Mouse (Mus musculus): ENCODE data around the gene Mrpl22. TPM values are rescaled to one million over a fixed set of nuclear protein-coding genes. Genes with fewer than 3 reads are reported as not detected.
"Not testable (repeated sequence)": the region's sequence is repeated elsewhere in the genome, so short reads cannot be mapped to it uniquely, and the experiment has no call there.

Gene Mrpl22
- polyA plus RNA-seq, 1 experiment from 2014 or later, result 90.1 TPM

- no peak for TF ChIP-seq CTCF (IDR thresholded peaks at IDR 0.05; ENCODE audit: low read depth)
- WGBS, result 73% methylated on average over 5 of the region's 5 CpGs
- Histone ChIP-seq H3K27ac (ENCODE audit: low read depth, low read length) (no peak overlapping the region), H3K9ac (ENCODE audit: low read depth, low read length) (no peak overlapping the region), H3K4me2 (replicated peaks; ENCODE audit: low read depth) (peak overlapping the region; percentile 72), H3K9me3 (ENCODE audit: control insufficient read depth) (no peaks in the 10 kb centered on the region), H3K4me3 (ENCODE audit: low read depth, low read length) (peak overlapping the region; percentile 54), H3K4me1 (replicated peaks; ENCODE audit: control insufficient read depth, insufficient read depth, low read length) (0 out of 2 replicates have a peak, but pooled peaks cover 6% of the 10 kb centered on the region), H3K36me3 (ENCODE audit: control insufficient read depth, insufficient read depth) (peaks cover 8% of the 10 kb centered on the region), H3K27me3 (replicated peaks; ENCODE audit: control insufficient read depth, insufficient read depth, low read length) (no peaks in the 10 kb centered on the region)
- ATAC-seq, result no peak
Measured at GRCm38 (mm10) chr11:58215814-58216213, 44.4 kb downstream of the Mrpl22 start.

DNA sequence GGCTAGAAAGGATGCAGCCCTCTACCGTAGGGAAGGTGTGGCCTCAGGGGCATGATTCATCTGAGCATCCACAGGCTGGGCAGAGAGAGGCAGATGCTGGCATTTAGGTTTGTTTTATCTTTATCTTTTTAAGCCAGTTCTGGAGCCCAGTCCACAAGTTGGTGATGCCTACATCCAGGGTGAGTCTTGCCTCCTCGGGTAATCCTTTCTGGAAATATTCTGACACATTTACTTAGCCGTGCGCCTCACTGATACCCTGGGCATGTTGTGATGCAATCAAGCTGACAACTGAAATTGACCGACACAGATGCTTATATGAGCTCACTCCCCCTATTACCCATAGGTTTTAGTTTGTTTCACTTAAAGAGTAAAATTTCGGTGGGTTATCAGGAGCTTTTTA, 45.4 kb downstream of the Mrpl22 start:
- ATAC-seq, result no peak
- Histone ChIP-seq H3K4me2 (replicated peaks; ENCODE audit: low read depth) (no peak overlapping the region), H3K9me3 (ENCODE audit: control insufficient read depth) (no peaks in the 10 kb centered on the region), H3K27ac (ENCODE audit: low read depth, low read length) (no peak overlapping the region), H3K36me3 (ENCODE audit: control insufficient read depth, insufficient read depth) (peaks cover 10% of the 10 kb centered on the region), H3K4me3 (ENCODE audit: low read depth, low read length) (no peak overlapping the region), H3K27me3 (replicated peaks; ENCODE audit: control insufficient read depth, insufficient read depth, low read length) (no peaks in the 10 kb centered on the region), H3K4me1 (replicated peaks; ENCODE audit: control insufficient read depth, insufficient read depth, low read length) (no peaks in the 10 kb centered on the region), H3K9ac (ENCODE audit: low read depth, low read length) (no peak overlapping the region)
- 67% methylated on average over 6 of the region's 6 CpGs for WGBS
- TF ChIP-seq CTCF (IDR thresholded peaks at IDR 0.05; ENCODE audit: low read depth), result no peak

DNA sequence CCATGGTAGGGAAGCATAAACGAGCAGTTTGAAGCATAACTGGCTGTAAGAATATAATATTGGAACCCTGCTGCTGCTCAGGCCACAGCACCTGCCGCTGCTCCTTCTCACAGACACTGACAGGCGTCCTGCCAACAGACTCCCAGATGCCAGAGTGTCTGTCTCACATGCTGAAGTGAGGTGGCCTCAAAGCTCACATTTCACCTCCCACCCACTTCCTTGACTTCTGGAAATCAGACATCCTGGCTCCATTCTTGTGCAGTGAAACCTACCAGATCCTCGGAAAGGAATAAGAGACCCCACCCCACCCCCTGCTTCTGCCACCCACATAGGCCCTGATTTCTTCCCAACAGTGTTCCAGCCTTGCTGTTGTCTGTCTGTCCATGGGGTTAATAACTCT, 52.3 kb downstream of the Mrpl22 start:
- H3K27ac ChIP-seq (ENCODE audit: low read depth, low read length), result no peak overlapping the region
- no peaks in the 10 kb centered on the region for H3K9me3 ChIP-seq (ENCODE audit: control insufficient read depth)
- H3K4me2 ChIP-seq (replicated peaks; ENCODE audit: low read depth), result no peak overlapping the region
- no peak overlapping the region for H3K4me3 ChIP-seq (ENCODE audit: low read depth, low read length)
- no peak overlapping the region for H3K9ac ChIP-seq (ENCODE audit: low read depth, low read length)
- H3K4me1 ChIP-seq (replicated peaks; ENCODE audit: control insufficient read depth, insufficient read depth, low read length), result no peaks in the 10 kb centered on the region; the same call in 1 of the 2 replicates
- no peak for TF ChIP-seq CTCF (IDR thresholded peaks at IDR 0.05; ENCODE audit: low read depth)
- ATAC-seq, result no peak
- H3K27me3 ChIP-seq (replicated peaks; ENCODE audit: control insufficient read depth, insufficient read depth, low read length), result no peaks in the 10 kb centered on the region
- peaks cover 10% of the 10 kb centered on the region for H3K36me3 ChIP-seq (ENCODE audit: control insufficient read depth, insufficient read depth)
- WGBS, result 50% methylated on average over 4 of the region's 4 CpGs

DNA sequence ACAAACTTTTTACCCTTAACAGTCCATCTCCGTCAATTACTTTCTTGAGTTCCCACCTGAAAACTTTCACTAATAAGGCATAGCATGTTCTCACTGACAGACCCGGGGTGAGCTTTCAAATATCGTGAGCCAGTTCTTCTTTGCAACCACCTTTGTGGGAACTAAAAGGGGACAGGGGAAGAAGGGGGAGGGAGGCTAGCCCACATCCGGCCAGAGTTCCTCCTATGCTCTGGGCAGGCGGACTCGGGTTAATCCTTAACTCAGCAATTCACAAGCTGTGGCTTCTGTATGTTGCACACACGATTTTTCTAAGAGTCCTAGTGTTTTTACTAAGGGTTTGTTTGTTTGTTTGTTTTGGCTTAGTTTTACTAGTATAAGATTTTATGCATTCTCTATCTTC, 52.9 kb downstream of the Mrpl22 start:
- Histone ChIP-seq H3K36me3 (ENCODE audit: control insufficient read depth, insufficient read depth) (peaks cover 10% of the 10 kb centered on the region), H3K4me1 (replicated peaks; ENCODE audit: control insufficient read depth, insufficient read depth, low read length) (no peaks in the 10 kb centered on the region; the same call in 1 of the 2 replicates), H3K9ac (ENCODE audit: low read depth, low read length) (no peak overlapping the region), H3K27ac (ENCODE audit: low read depth, low read length) (no peak overlapping the region), H3K4me2 (replicated peaks; ENCODE audit: low read depth) (no peak overlapping the region), H3K4me3 (ENCODE audit: low read depth, low read length) (no peak overlapping the region), H3K9me3 (ENCODE audit: control insufficient read depth) (no peaks in the 10 kb centered on the region), H3K27me3 (replicated peaks; ENCODE audit: control insufficient read depth, insufficient read depth, low read length) (no peaks in the 10 kb centered on the region)
- 22% methylated on average over 7 of the region's 7 CpGs for WGBS
- TF ChIP-seq CTCF (IDR thresholded peaks at IDR 0.05; ENCODE audit: low read depth), result no peak
- no peak for ATAC-seq

DNA sequence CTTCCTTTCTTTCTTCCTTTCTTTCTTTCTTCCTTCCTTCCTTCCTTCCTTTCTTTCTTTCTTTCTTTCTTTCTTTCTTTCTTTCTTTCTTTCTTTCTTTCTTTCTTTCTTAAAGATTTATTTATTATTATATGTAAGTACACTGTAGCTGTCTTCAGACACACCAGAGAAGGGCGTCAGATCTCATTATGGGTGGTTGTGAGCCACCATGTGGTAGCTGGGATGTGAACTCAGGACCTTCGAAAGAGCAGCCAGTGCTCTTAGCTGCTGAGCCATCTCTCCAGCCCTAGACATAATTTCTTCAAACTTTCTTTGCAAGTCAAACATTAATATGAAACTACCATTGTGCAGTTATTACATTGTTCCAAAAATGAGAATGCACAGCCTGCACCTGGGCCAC, 53.4 kb downstream of the Mrpl22 start:
- H3K4me1 ChIP-seq (replicated peaks; ENCODE audit: control insufficient read depth, insufficient read depth, low read length); H3K9ac ChIP-seq (ENCODE audit: low read depth, low read length); ATAC-seq; H3K4me2 ChIP-seq (replicated peaks; ENCODE audit: low read depth); H3K27me3 ChIP-seq (replicated peaks; ENCODE audit: control insufficient read depth, insufficient read depth, low read length); H3K4me3 ChIP-seq (ENCODE audit: low read depth, low read length); H3K9me3 ChIP-seq (ENCODE audit: control insufficient read depth); H3K27ac ChIP-seq (ENCODE audit: low read depth, low read length): not testable (repeated sequence)
- peaks cover 10% of the 10 kb centered on the region for H3K36me3 ChIP-seq (ENCODE audit: control insufficient read depth, insufficient read depth)
- 66% methylated on average over 2 of the region's 2 CpGs for WGBS

GRCm38 (mm10) chr11:58225655-58226054, 54.2 kb downstream of the Mrpl22 start:
- Histone ChIP-seq H3K27ac (ENCODE audit: low read depth, low read length) (no peak overlapping the region), H3K9me3 (ENCODE audit: control insufficient read depth) (no peaks in the 10 kb centered on the region), H3K9ac (ENCODE audit: low read depth, low read length) (no peak overlapping the region), H3K27me3 (replicated peaks; ENCODE audit: control insufficient read depth, insufficient read depth, low read length) (no peaks in the 10 kb centered on the region), H3K4me1 (replicated peaks; ENCODE audit: control insufficient read depth, insufficient read depth, low read length) (no peaks in the 10 kb centered on the region; the same call in 1 of the 2 replicates), H3K4me3 (ENCODE audit: low read depth, low read length) (no peak overlapping the region), H3K36me3 (ENCODE audit: control insufficient read depth, insufficient read depth) (peaks cover 3% of the 10 kb centered on the region; the same call in 1 of the 2 replicates), H3K4me2 (replicated peaks; ENCODE audit: low read depth) (peak overlapping the region; percentile 27; the same call in 1 of the 2 replicates)
- peak; percentile 98 for TF ChIP-seq CTCF (IDR thresholded peaks at IDR 0.05; ENCODE audit: low read depth)
- WGBS, result 5% methylated on average over 5 of the region's 5 CpGs
- ATAC-seq, result no peak

- no peaks in the 10 kb centered on the region for H3K27me3 ChIP-seq (replicated peaks; ENCODE audit: control insufficient read depth, insufficient read depth, low read length)
- H3K9ac ChIP-seq (ENCODE audit: low read depth, low read length), result no peak overlapping the region
- H3K9me3 ChIP-seq (ENCODE audit: control insufficient read depth), result no peaks in the 10 kb centered on the region
- H3K36me3 ChIP-seq (ENCODE audit: control insufficient read depth, insufficient read depth), result no peaks in the 10 kb centered on the region
- H3K4me2 ChIP-seq (replicated peaks; ENCODE audit: low read depth), result no peak overlapping the region
- no peak for ATAC-seq
- no peaks in the 10 kb centered on the region; the same call in 1 of the 2 replicates for H3K4me1 ChIP-seq (replicated peaks; ENCODE audit: control insufficient read depth, insufficient read depth, low read length)
- H3K4me3 ChIP-seq (ENCODE audit: low read depth, low read length), result no peak overlapping the region
- TF ChIP-seq CTCF (IDR thresholded peaks at IDR 0.05; ENCODE audit: low read depth), result no peak
- no peak overlapping the region for H3K27ac ChIP-seq (ENCODE audit: low read depth, low read length)
Measured at GRCm38 (mm10) chr11:58226425-58226824, 55.0 kb downstream of the Mrpl22 start.

DNA sequence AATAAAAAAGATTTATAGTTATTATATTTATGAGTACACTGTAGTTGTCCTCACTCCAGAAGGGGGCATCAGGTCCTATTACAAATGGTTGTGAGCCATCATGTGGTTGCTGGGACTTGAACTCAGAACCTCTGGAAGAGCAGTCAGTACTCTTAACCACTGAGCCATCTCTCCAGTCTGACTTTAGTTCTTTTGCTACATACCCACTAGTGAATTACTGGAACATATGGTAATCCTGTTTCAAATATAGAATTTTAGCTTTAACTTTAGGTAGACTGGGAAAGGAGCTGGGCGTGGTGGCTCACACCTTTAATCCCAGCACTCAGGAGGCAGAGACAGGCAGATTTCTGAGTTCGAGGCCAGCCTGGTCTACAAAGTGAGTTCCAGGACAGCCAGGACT, 56.6 kb downstream of the Mrpl22 start:
- 94% methylated on average over 1 of the region's 2 CpGs for WGBS
- H3K27ac ChIP-seq (ENCODE audit: low read depth, low read length); H3K36me3 ChIP-seq (ENCODE audit: control insufficient read depth, insufficient read depth); H3K4me1 ChIP-seq (replicated peaks; ENCODE audit: control insufficient read depth, insufficient read depth, low read length); H3K27me3 ChIP-seq (replicated peaks; ENCODE audit: control insufficient read depth, insufficient read depth, low read length); H3K9ac ChIP-seq (ENCODE audit: low read depth, low read length); H3K9me3 ChIP-seq (ENCODE audit: control insufficient read depth); ATAC-seq; H3K4me2 ChIP-seq (replicated peaks; ENCODE audit: low read depth); H3K4me3 ChIP-seq (ENCODE audit: low read depth, low read length): not testable (repeated sequence)
